ENCODE assay signal across 8 mouse cellular contexts in genomic region chr1:90676192-90677006, GRCm38 (mm10).
DNase-seq lines count a peak whose midpoint lies in the region; ATAC-seq and TF ChIP-seq lines count a peak whose summit lies in the region.

No protein-coding gene starts in this region.

- TF ChIP-seq CTCF in thymus, adult 2 months (IDR thresholded peaks at IDR 0.05; ENCODE audit: borderline replicate concordance, control insufficient read depth, extremely low read depth, insufficient read depth, low read length, poor library complexity) = no peak

- H3K4me1 ChIP-seq in heart, embryonic 16.5 days (ENCODE audit: control insufficient read depth, insufficient read depth, low read length) = peaks cover 44% of the 10 kb centered on the region
- H3K4me1 ChIP-seq in limb, embryonic 14.5 days (ENCODE audit: control insufficient read depth, insufficient read depth, low read length) = peaks cover 19% of the 10 kb centered on the region
- H3K4me1 ChIP-seq in thymus, adult 2 months (replicated peaks; ENCODE audit: control insufficient read depth, insufficient read depth, low read length) = peaks cover 35% of the 10 kb centered on the region

- 14% methylated on average over 9 of the region's 9 CpGs for whole genome bisulfite sequencing in heart, embryonic 16.5 days
- 28% methylated on average over 9 of the region's 9 CpGs for WGBS in limb, embryonic 14.5 days
- 30% methylated on average over 9 of the region's 9 CpGs for WGBS in thymus, adult 2 months

- H3K27me3 ChIP-seq in heart, embryonic 16.5 days (ENCODE audit: control insufficient read depth, insufficient read depth, low read length) = no peaks in the 10 kb centered on the region
- H3K27me3 ChIP-seq in limb, embryonic 14.5 days (ENCODE audit: control insufficient read depth, insufficient read depth, low read length) = no peaks in the 10 kb centered on the region
- H3K27me3 ChIP-seq in thymus, adult 2 months (ENCODE audit: control insufficient read depth, insufficient read depth, low read length) = no peaks in the 10 kb centered on the region

- H3K4me3 ChIP-seq in heart, embryonic 16.5 days (ENCODE audit: low read length) = no peak overlapping the region
- H3K4me3 ChIP-seq in limb, embryonic 14.5 days (replicated peaks; ENCODE audit: low read length) = no peak overlapping the region
- no peak overlapping the region for H3K4me3 ChIP-seq in thymus, adult 2 months (ENCODE audit: control insufficient read depth, insufficient read depth, low read length)

- TF ChIP-seq POLR2A in limb, embryonic 14.5 days (IDR thresholded peaks at IDR 0.05; ENCODE audit: borderline replicate concordance, extremely low read depth, insufficient read depth, insufficient read length) = no peak
- TF ChIP-seq POLR2A in thymus, adult 2 months (IDR thresholded peaks at IDR 0.05; ENCODE audit: control insufficient read depth, extremely low read depth, insufficient read depth, low read length, poor library complexity) = no peak

- peak; percentile 70 for DNase-seq in ovary, adult 18-20 months (ENCODE audit: low spot score)
- no peak for DNase-seq in ovary, postnatal 10 days (ENCODE audit: low spot score)
- DNase-seq in brain, adult 2 months (ENCODE audit: low read depth, low spot score) = peak; percentile 39
- peak; percentile 33 for DNase-seq in limb, embryonic 14.5 days (ENCODE audit: low spot score)
- DNase-seq in thymus, adult 2 months = peak; percentile 80
- DNase-seq in layer of hippocampus, adult 8-10 months (ENCODE audit: low spot score in 2 of 2) = no peak
- DNase-seq in frontal cortex, postnatal 25 days (ENCODE audit: low spot score in 2 of 2) = no peak

- peak; percentile 77 for ATAC-seq in heart, embryonic 16.5 days (replicated peaks; ENCODE audit: extremely low read depth, insufficient read depth, low FRiP score)
- ATAC-seq in limb, embryonic 14.5 days (ENCODE audit: low FRiP score, low read depth) = peak; percentile 53; the same call in 1 of the 2 replicates

- peak overlapping the region; percentile 73 for H3K27ac ChIP-seq in heart, embryonic 16.5 days (ENCODE audit: low read length)
- 0 out of 2 replicates have a peak overlapping the region, but pooled peaks have one; percentile 3 for H3K27ac ChIP-seq in limb, embryonic 14.5 days (replicated peaks; ENCODE audit: low read depth, low read length)
- no peak overlapping the region for H3K27ac ChIP-seq in thymus, adult 2 months (ENCODE audit: control insufficient read depth, insufficient read depth, low read length)

- peak overlapping the region; percentile 42 for H3K4me2 ChIP-seq in heart, embryonic 16.5 days (ENCODE audit: low read depth, low read length)
- no peak overlapping the region for H3K4me2 ChIP-seq in limb, embryonic 14.5 days (replicated peaks; ENCODE audit: low read depth, low read length, severe bottlenecking)

- no peaks in the 10 kb centered on the region for H3K36me3 ChIP-seq in heart, embryonic 16.5 days (ENCODE audit: control insufficient read depth, insufficient read depth)
- no peaks in the 10 kb centered on the region for H3K36me3 ChIP-seq in limb, embryonic 14.5 days (ENCODE audit: control insufficient read depth, insufficient read depth, low read length)
- no peaks in the 10 kb centered on the region for H3K36me3 ChIP-seq in thymus, adult 2 months (ENCODE audit: control insufficient read depth, insufficient read depth, low read length)

- H3K9me3 ChIP-seq in heart, embryonic 16.5 days (replicated peaks; ENCODE audit: control insufficient read depth, low read length) = 0 out of 2 replicates have a peak, but pooled peaks cover 2% of the 10 kb centered on the region
- no peaks in the 10 kb centered on the region for H3K9me3 ChIP-seq in limb, embryonic 14.5 days (ENCODE audit: control insufficient read depth, low read length)

- peak overlapping the region; percentile 28 for H3K9ac ChIP-seq in heart, embryonic 16.5 days (ENCODE audit: low read length)
- H3K9ac ChIP-seq in limb, embryonic 14.5 days (ENCODE audit: low read depth, low read length, severe bottlenecking) = no peak overlapping the region

Comparison
In these comparisons a context has a peak if more than half of its experiments do, and no peak if none do; other contexts are left out.
1. DNase-seq: peak in ovary, adult 18-20 months (single experiment), brain, adult 2 months (single experiment), limb, embryonic 14.5 days (single experiment) and thymus, adult 2 months (single experiment); none in ovary, postnatal 10 days (single experiment), layer of hippocampus, adult 8-10 months (0 of 2) and frontal cortex, postnatal 25 days (0 of 2).